Mouse (Mus musculus): ENCODE results near the gene Kpna6.

Gene Kpna6

DNA sequence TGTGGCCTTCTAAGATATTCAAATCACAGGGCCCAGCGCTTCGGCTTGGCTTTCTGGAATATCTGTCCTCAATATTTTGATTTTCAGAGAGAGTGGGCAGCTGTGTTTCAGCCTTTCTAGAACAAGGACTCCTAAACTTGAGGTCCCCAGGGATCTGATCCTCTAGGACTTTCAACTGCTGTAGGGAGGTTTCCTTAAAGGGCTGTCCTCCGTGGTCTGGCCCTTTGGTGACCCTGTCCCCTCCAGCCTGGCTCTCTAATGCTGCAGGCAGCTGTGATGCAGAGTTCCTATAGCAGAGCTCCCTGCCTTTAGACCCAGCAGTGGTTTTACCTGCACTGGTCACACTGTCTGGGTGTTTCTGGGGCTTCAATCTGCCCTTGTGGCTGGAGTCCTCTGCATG is 55.9 kb downstream of the Kpna6 start:
- DNase-seq, result no peak

DNA sequence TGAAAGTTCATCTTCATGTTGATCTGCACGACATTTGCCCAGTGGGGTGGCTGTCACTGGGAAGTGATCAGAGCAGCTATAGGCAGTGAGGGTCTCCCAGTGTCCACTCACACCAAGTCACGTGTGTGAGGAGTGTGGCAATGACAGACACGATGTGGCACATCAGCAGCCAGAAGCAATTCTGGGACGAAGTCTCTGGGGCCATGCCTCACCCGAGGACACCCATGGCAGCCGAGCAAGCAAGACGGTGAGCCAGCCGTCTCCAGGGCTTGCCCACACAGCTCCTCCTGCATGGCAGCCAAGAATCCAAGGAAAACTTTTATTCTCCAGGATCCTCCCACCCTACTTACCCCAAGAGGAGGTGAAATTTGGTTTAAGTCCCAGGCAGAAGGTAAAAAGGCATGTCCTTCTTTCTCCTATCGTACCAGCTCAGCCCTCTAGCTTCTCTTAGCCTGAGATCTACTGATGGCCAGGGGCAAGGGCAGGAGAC is 56.7 kb downstream of the Kpna6 start:
- no peak for DNase-seq

DNA sequence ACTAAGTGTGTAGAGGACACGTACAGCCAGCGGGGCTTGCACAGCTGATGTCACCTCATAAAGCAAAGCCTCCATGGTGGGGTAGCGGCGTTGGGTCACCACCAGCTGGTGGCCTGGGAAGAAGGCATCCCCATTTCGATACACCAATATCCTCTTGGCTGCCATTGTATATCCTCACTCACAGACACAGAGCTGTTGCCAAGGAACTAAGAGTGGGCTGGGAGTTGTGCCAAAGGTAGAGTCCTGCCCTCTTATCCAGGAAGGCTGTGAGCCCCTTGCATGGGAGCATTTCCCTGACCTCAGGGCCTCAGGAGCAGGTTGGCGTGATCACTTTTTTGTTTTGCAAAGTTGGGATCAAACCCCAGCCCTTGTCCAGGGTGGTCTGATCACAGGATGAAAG is 58.5 kb downstream of the Kpna6 start, which contains the start of gene Dcdc2b:
Dcdc2b (minus strand) TSS at position 165 of the 400 bp plus-strand sequence.
- DNase-seq, result peak; percentile 65 to 73

DNA sequence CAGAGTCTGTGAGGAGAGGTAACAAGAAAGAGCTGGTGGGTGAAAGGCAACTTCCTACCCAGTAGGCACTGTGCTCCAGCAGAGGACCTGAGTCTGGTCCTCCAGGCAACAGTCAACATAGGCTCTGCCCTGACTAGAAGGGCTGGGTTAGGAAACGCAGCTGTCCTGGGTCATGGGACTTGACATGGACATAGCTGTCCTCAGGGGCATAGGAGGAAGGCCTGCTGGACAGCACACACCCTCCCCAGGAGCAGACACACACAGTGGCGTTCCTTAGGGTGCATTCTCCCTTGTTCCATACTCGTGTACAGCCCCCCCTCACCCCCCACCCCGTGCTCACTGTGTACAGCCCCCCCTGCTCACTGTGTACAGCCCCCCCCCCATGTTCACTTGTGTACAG is 62.1 kb downstream of the Kpna6 start:
- DNase-seq, result no peak

DNA sequence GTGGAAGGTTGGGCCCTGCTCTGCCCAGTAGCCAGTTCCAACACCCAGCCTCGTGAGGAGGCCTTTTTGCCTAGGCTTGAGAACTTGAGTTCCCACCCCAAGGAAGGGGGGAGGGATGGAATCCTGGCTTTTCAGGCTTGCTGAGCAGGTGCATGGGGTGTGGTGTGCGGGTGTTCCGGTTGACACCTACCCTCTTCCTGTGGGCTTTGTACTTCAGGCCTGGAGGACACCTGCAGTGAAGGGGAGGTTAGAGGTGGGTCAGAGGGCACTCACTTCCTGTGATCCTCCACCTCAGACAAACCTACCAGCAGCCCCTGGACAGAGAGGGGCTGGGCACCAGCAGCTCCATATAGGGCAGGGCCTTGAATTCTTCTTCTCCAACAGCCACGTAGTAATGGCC is 62.5 kb downstream of the Kpna6 start:
- DNase-seq, result no peak

DNA sequence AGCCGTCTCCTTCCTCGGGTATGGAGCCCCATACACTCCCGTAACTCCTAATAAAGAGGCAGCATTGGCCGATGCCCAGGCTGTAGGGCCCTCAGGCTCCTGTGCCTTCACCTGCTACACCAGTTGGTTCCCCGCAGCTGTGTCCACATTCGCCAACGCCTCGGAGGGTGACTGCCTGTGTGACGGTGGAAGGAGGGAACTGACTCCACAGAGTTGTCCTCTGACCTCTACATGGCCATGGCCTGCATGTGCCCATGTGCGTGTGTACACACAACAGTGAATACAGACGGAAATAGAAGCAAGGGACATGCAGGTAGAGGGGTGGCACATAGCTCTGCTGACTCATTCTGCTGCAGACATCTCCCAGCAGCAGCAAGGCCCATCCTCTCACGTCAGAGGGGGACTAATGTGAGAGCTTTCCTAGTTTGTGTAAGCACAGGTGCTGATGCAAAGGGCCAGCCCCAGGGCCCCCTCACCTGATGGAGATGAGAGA is 63.4 kb downstream of the Kpna6 start:
- DNase-seq, result no peak

DNA sequence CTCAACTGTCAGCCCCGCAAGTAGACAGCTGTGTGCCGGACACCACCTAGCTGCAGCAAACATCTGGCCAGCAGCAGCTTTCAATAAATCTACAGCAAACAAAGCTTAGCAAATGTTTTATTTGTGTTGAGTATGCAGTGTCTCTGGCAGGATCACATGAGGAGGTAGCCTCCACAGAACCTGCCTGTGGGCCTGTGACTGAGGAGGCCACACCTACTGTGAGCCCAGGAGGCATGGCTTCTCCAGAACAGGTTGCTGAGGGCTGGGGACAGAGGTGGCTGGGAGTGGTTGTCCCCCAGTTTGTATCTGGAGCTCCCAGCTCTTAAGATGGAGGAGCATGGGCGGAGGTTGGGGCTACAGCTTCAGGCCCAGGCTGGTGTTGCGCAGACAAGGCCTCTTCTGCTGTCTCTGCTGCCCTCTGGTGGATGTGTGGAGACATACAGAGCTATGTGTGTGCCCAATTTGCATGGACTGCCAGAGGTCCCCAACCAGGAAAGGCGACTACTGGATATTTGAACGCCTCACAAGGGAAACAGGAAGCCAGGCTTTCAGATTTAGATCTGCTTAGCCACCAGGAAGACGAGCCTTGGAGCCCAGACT is 64.0 kb downstream of the Kpna6 start:
- DNase-seq, result peak; percentile 77 to 86

DNA sequence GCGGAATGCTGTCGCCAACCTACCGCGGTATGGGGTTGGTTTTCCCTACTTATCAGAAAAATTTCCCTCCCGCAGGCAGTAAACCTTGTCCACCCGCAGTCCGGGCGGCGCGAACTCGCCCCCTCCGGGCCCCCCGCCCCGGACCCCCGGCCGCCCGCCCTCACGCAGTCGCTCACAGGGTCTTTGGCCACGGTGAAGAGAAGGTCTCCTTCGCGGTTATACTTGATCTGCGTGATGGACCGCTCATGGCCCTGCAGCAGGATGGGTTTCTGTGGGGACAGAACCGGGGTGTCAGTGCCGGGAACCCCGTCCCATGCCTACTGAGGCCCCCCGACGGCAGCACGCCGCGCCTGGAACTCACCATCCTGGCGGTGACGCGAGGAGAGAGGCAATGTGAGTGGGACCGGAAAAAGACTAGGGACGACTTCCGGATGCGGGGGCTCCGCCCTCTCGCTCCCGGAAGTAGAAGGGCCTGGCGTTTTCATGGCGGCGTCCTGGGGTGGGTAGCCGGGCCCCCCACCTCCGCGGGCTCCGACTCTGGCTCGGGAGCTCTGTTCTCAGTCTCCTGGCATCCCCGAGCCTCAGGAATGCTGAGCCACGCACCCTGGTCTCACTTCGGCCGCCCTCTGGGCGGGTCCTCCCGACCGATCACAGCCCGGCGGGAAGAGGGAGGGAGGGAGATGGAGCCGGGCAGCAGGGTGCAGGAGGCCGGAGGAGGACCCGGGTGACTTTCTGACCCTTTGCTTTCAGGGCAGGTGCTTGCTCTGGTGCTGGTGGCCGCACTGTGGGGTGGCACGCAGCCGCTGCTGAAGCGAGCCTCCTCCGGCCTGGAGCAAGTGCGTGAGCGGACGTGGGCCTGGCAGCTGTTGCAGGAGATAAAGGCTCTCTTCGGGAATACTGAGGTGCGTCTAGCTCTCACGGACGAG is 72.1 kb downstream of the Kpna6 start, which contains the start of the genes Eif3i and Tmem234:
Eif3i (minus strand) TSS at position 416 of the 926 bp plus-strand sequence.
Tmem234 (plus strand) TSS at position 436 of the 926 bp plus-strand sequence.
- DNase-seq, result peak; percentile 90 to 91
